Mouse (Mus musculus) embryonic facial prominence, embryonic 13.5 days (tissue): Measurements from ENCODE around the gene Bend3. TPM values are rescaled to one million over a fixed set of nuclear protein-coding genes. Genes with fewer than 3 reads are reported as not detected.
"Not testable (repeated sequence)": the region's sequence is repeated elsewhere in the genome, so short reads cannot be mapped to it uniquely, and the experiment has no call there.

Source experiments
- ATAC-seq: fragments of 200-750 bp; cut with Nextera tagmentation; 2 replicates; pipeline ENCODE4 v1.8.0; 2017; ENCODE audit warnings: low read depth; ENCODE audit not compliant: insufficient number of reproducible peaks, insufficient read depth, low FRiP score, low TSS enrichment
- H3K27ac ChIP-seq: fragments of 300-500 bp; sonication (generic); 2 replicates; pipeline ENCODE4 v1.5.1; 2015; ENCODE audit warnings: moderate library complexity, mild to moderate bottlenecking, inconsistent platforms
- H3K27me3 ChIP-seq: fragments of 300-500 bp; sonication (generic); 2 replicates; pipeline ENCODE4 v1.6.1; 2015; ENCODE audit warnings: mild to moderate bottlenecking, inconsistent platforms
- H3K36me3 ChIP-seq: fragments of 300-500 bp; sonication (generic); 2 replicates; pipeline ENCODE4 v1.6.1; 2015; ENCODE audit warnings: mild to moderate bottlenecking, inconsistent platforms
- H3K4me1 ChIP-seq: fragments of 300-500 bp; sonication (generic); 2 replicates; pipeline ENCODE4 v1.6.1; 2015; ENCODE audit warnings: inconsistent platforms
- H3K4me2 ChIP-seq: fragments of 300-500 bp; sonication (generic); 2 replicates; pipeline ENCODE4 v1.6.1; 2015; ENCODE audit warnings: moderate library complexity, mild to moderate bottlenecking, inconsistent platforms
- H3K4me3 ChIP-seq: fragments of 300-500 bp; sonication (generic); 2 replicates; pipeline ENCODE4 v1.5.1; 2015; ENCODE audit warnings: mild to moderate bottlenecking, inconsistent platforms
- H3K9ac ChIP-seq: fragments of 300-500 bp; sonication (generic); 2 replicates; pipeline ENCODE4 v1.6.1; 2015; ENCODE audit warnings: mild to moderate bottlenecking, inconsistent platforms
- H3K9me3 ChIP-seq: fragments of 300-500 bp; sonication (generic); 2 replicates; pipeline ENCODE4 v1.6.1; 2016; ENCODE audit warnings: inconsistent platforms
- WGBS: fragments of 180-500 bp; shearing (Covaris S2); methylation state at CpG from one replicate; pipeline ENCODE4 v1.1.7; 2015; ENCODE audit warnings: mixed read lengths; 5-methylcytosine and 5-hydroxymethylcytosine counted together
- polyA plus RNA-seq: library from polyadenylated mRNA; unstranded; fragments of >200 nt; fragmentation: Nextera tagmentation; extraction: Ambion mirVana; gene quantifications from 2 replicates; pipeline ENCODE4 v1.2.1, GENCODE M21; 2015

Bend3 gene
- polyA plus RNA-seq, 1 experiment from 2014 or later, result 4.5 TPM

GRCm38 (mm10) chr10:43507051-43507450 is 28.4 kb downstream of the Bend3 start:
- H3K9ac ChIP-seq, result no peak overlapping the region
- H3K27me3 ChIP-seq, result no peaks in the 10 kb centered on the region
- no peaks in the 10 kb centered on the region for H3K9me3 ChIP-seq
- H3K27ac ChIP-seq, result no peak overlapping the region
- no peaks in the 10 kb centered on the region for H3K4me1 ChIP-seq
- no peak overlapping the region for H3K4me2 ChIP-seq
- H3K4me3 ChIP-seq, result no peak overlapping the region
- no peak for ATAC-seq
- WGBS, result 60% methylated on average over 4 of the region's 4 CpGs
- H3K36me3 ChIP-seq, result peaks cover 74% of the 10 kb centered on the region

- Histone ChIP-seq H3K4me3 (no peak overlapping the region), H3K9ac (no peak overlapping the region), H3K36me3 (peaks cover 73% of the 10 kb centered on the region), H3K4me2 (no peak overlapping the region), H3K9me3 (no peaks in the 10 kb centered on the region), H3K4me1 (no peaks in the 10 kb centered on the region), H3K27ac (no peak overlapping the region), H3K27me3 (no peaks in the 10 kb centered on the region)
- WGBS, result 96% methylated on average over 7 of the region's 7 CpGs
- no peak for ATAC-seq
Measured at GRCm38 (mm10) chr10:43509228-43509627, 30.6 kb downstream of the Bend3 start.

- peaks cover 60% of the 10 kb centered on the region for H3K36me3 ChIP-seq
- H3K27ac ChIP-seq, result no peak overlapping the region
- H3K9ac ChIP-seq, result no peak overlapping the region
- peaks cover 11% of the 10 kb centered on the region for H3K4me1 ChIP-seq
- no peak for ATAC-seq
- no peaks in the 10 kb centered on the region for H3K9me3 ChIP-seq
- no peaks in the 10 kb centered on the region for H3K27me3 ChIP-seq
- no peak overlapping the region for H3K4me2 ChIP-seq
- H3K4me3 ChIP-seq, result no peak overlapping the region
- WGBS, result 94% methylated on average over 10 of the region's 10 CpGs
Measured at GRCm38 (mm10) chr10:43512976-43513375, 34.3 kb downstream of the Bend3 start.

GRCm38 (mm10) chr10:43516992-43517660 is 38.5 kb downstream of the Bend3 start:
- WGBS, result 66% methylated on average over 6 of the region's 6 CpGs
- Histone ChIP-seq H3K4me2 (no peak overlapping the region), H3K4me3 (no peak overlapping the region), H3K36me3 (peaks cover 28% of the 10 kb centered on the region), H3K27ac (no peak overlapping the region; the same call in 1 of the 2 replicates), H3K9ac (no peak overlapping the region), H3K27me3 (no peaks in the 10 kb centered on the region), H3K9me3 (no peaks in the 10 kb centered on the region), H3K4me1 (peaks cover 14% of the 10 kb centered on the region)
- ATAC-seq, result no peak

- Histone ChIP-seq H3K9me3 (no peaks in the 10 kb centered on the region), H3K27me3 (no peaks in the 10 kb centered on the region), H3K4me1 (peaks cover 14% of the 10 kb centered on the region), H3K4me3 (no peak overlapping the region), H3K4me2 (no peak overlapping the region), H3K27ac (no peak overlapping the region), H3K9ac (no peak overlapping the region), H3K36me3 (peaks cover 24% of the 10 kb centered on the region)
- ATAC-seq, result no peak
- WGBS, result 59% methylated on average over 4 of the region's 4 CpGs
Measured at GRCm38 (mm10) chr10:43517836-43518235, 39.2 kb downstream of the Bend3 start.

- no peak overlapping the region for H3K9ac ChIP-seq
- H3K4me1 ChIP-seq, result peaks cover 14% of the 10 kb centered on the region
- no peak for ATAC-seq
- no peak overlapping the region for H3K4me2 ChIP-seq
- WGBS, result 66% methylated on average over 13 of the region's 13 CpGs
- no peaks in the 10 kb centered on the region for H3K27me3 ChIP-seq
- peaks cover 19% of the 10 kb centered on the region for H3K36me3 ChIP-seq
- H3K4me3 ChIP-seq, result no peak overlapping the region
- H3K9me3 ChIP-seq, result no peaks in the 10 kb centered on the region
- no peak overlapping the region for H3K27ac ChIP-seq
Measured at GRCm38 (mm10) chr10:43518368-43518767, 39.7 kb downstream of the Bend3 start.

- H3K9ac ChIP-seq, result no peak overlapping the region
- no peak overlapping the region for H3K4me2 ChIP-seq
- no peak overlapping the region for H3K4me3 ChIP-seq
- H3K9me3 ChIP-seq, result no peaks in the 10 kb centered on the region
- no peak overlapping the region for H3K27ac ChIP-seq
- peaks cover 17% of the 10 kb centered on the region for H3K36me3 ChIP-seq
- peaks cover 14% of the 10 kb centered on the region for H3K4me1 ChIP-seq
- no peaks in the 10 kb centered on the region for H3K27me3 ChIP-seq
- no peak for ATAC-seq
- WGBS, result 91% methylated on average over 2 of the region's 2 CpGs
Measured at GRCm38 (mm10) chr10:43519977-43520376, 41.3 kb downstream of the Bend3 start.

- not testable (repeated sequence) for ATAC-seq
Measured at GRCm38 (mm10) chr10:43523931-43524330, 45.3 kb downstream of the Bend3 start, which contains the start of gene Gm9803. TSS of gene Gm9803 (plus strand) at chr10:43524084.

GRCm38 (mm10) chr10:43527283-43528269 is 48.9 kb downstream of the Bend3 start:
- no peak for ATAC-seq
- H3K27me3 ChIP-seq, result no peaks in the 10 kb centered on the region
- no peaks in the 10 kb centered on the region for H3K9me3 ChIP-seq
- peaks cover 80% of the 10 kb centered on the region for H3K36me3 ChIP-seq
- H3K27ac ChIP-seq, result peak overlapping the region; percentile 33; the same call in 1 of the 2 replicates
- 0 out of 2 replicates have a peak overlapping the region, but pooled peaks have one; percentile 8 for H3K9ac ChIP-seq
- H3K4me2 ChIP-seq, result no peak overlapping the region
- 38% methylated on average over 15 of the region's 15 CpGs for WGBS
- H3K4me1 ChIP-seq, result peaks cover 12% of the 10 kb centered on the region
- no peak overlapping the region for H3K4me3 ChIP-seq

More at GRCm38 (mm10) chr10:43523931-43524330, 45.3 kb downstream of the Bend3 start, which contains the start of gene Gm9803:
- not testable (repeated sequence) for H3K9me3 ChIP-seq, H3K9ac ChIP-seq, H3K27ac ChIP-seq, H3K4me3 ChIP-seq, H3K4me2 ChIP-seq, H3K27me3 ChIP-seq
- peaks cover 45% of the 10 kb centered on the region for H3K36me3 ChIP-seq
- WGBS, result 96% methylated on average over 10 of the region's 10 CpGs
- peaks cover 12% of the 10 kb centered on the region for H3K4me1 ChIP-seq

GRCm38 (mm10) chr10:43534382-43534781 is 55.8 kb downstream of the Bend3 start:
- Histone ChIP-seq H3K9me3 (no peaks in the 10 kb centered on the region), H3K36me3 (peaks cover 48% of the 10 kb centered on the region), H3K4me2 (no peak overlapping the region), H3K9ac (no peak overlapping the region), H3K4me3 (no peak overlapping the region), H3K4me1 (peaks cover 7% of the 10 kb centered on the region), H3K27me3 (no peaks in the 10 kb centered on the region), H3K27ac (no peak overlapping the region)
- WGBS, result 83% methylated on average over 1 of the region's 1 CpGs
- no peak for ATAC-seq

GRCm38 (mm10) chr10:43537652-43538051 is 59.0 kb downstream of the Bend3 start:
- ATAC-seq, result no peak
- WGBS, result 89% methylated on average over 7 of the region's 7 CpGs
- no peaks in the 10 kb centered on the region for H3K9me3 ChIP-seq
- no peak overlapping the region for H3K27ac ChIP-seq
- H3K36me3 ChIP-seq, result peaks cover 18% of the 10 kb centered on the region
- peaks cover 17% of the 10 kb centered on the region for H3K4me1 ChIP-seq
- H3K4me2 ChIP-seq, result no peak overlapping the region
- H3K27me3 ChIP-seq, result no peaks in the 10 kb centered on the region
- no peak overlapping the region for H3K9ac ChIP-seq
- H3K4me3 ChIP-seq, result no peak overlapping the region
